Mouse (Mus musculus) embryo, embryonic 11.5 days (tissue): ENCODE data around the gene Plekhg5.

ENCODE experiments used
- DNase-seq: peaks from one replicate; pipeline ENCODE4 v3.0.0-alpha.2; 2012; ENCODE audit warnings: low read depth, low spot score

Plekhg5 gene

DNA sequence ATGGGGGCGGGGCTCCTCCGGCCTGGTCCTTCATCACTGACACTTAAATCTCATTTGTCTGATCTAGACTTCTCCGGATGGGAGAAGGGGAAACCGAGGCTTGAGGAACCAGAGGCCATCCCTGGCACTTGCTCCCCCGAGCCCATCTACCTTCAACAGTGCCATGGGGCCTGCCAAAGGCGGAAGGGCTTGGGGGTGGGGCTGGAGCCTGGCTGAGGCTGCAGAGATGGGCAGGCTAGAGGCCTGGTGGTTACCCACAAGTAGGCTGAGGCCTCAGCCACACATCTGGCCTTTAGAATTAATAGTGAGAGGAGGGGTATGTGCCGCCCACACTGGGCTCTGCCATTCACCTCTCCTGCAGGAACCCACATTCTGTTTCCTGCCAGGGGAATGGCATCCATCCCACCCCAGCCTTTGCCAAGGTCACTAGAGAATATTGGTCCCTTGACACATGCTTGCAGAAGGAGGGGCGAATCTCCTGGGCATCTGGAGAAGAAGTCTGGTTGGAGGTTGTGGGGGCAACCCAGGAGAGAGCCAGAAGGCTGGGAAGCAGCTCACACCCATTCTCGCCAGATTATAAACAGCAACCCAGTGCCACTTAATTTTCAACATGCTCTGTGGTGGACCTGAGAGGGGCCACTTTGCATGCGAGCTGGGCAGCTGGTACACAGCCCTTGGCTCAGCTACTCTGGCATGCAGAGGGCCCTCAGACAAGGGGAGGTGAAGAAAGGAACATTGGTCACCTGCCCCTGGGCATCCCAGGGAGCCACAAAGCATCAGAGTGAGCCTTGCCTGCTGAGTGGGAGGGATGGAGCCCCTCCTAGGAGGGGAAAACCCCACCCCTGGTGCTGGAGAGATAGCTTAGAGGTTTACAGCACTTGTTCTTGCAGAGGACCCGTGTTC, 1.6 kb upstream of the Plekhg5 start:
- no peak for DNase-seq

DNA sequence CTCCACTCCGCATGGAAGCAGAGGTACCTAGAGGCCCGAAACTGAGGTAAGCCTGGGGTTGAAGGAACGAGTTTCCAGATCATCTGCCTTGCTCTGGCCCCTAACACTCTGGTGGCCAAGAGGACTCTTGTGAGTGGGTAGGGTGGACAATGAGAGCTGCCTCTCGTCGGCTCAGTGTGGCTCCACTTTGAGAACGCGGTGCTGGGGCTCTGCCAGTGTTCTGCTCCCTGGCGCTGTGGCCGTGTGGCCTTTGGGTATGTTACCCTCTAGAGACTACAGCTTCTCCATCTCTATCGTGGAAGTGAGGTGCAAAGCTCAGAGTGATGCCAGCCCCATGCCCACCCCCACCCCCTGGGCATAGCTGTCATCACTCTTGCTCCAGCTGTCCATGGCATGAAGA, 357 bp downstream of the Plekhg5 start:
- no peak for DNase-seq

DNA sequence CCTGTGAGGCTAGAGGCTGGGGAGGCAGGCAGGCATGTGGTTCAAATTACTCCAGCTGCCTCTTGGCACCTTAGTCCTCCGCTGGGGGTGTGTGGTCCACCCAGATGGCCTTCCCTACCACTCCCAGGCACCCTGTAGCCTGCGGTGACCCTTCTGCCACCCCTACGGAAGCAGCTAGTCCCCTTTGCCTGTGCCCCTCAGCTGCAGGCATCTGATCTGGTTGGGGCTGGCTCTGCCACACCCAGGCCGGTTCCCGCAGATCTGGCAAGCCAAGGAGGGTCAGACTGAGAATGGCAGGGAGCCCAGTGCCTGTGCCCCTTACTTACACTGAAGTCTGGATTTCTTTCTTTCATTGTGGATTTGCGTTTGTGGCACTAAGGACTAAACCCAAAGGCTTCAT, 1.4 kb downstream of the Plekhg5 start:
- DNase-seq = no peak

DNA sequence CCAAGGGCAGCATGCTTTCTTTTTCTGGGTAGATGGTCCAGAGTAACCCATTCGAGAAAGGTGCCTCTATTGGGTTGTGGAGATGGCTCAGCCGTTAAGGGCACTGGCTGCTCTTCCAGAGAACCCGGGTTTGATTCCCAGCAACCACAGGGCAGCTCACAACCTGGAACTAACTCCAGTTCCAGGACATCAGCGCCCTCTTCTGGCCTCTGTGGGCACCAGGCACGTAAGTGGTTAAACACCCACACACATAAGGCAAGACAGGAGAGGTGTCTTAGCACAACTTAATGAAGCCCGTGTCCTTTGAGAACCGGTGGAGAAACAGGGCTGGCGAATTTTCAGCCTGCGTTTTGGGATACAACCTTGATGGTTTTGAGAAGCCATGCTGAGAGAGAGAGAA, 2.2 kb downstream of the Plekhg5 start:
- DNase-seq = no peak

DNA sequence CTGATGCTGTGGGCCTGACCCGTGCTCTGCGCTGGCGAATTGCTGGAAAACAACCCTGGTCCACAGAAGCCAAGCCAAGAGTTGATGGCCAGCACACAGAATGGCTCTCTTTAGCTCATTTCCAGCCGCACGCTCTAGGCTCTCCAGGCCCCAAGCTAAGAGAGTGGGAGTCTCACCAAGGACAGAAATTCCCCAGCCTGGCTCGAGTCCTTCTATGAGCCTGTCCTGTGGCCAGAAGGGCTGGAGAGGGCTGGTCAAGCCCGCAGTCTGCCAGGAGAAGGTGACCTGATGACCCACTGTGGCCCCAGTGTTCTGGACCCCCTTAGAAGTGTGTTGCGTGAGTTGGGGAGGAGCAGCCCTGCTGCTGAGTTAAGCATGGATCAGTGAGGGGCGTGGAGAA, 4.9 kb downstream of the Plekhg5 start:
- no peak for DNase-seq

DNA sequence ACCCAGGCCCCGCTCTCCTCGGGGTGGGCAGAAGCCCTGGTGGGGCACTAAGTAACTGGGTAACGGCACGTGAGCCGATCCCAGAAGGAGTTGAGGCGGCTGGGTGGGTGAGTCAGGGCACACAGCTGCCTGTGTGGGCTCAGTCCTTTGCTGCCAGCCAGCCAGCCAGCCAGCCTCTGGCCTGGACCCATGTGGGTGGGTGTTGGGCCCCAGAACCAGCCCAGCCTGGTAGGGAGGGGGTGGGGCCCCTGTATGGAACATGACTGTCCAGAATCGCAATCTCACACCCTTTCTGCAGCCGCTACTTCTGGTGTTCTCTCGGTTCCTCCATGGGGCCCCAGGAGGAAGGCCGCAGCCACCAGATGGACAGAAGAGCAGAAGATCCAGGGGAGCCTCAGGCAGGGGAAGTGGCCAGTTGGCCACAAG, 5.8 kb downstream of the Plekhg5 start:
- no peak for DNase-seq

DNA sequence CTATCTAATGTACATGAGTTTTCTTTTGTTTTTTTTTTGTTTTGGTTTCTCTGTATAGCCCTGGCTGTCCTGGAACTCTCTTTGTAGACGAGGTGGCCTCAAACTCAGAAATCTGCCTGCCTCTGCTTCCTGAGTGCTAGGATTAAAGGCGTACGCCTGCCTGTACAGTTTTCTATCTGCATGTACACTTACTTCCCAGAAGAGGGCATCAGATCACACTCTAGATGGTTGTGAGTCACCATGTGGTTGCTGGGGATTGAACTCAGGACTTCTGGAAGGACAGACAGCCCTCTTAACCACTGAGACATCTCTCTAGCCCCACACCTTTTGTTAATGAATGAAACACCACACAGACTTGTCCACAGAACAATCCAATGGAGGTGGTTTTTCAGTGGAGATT, 7.0 kb downstream of the Plekhg5 start:
- DNase-seq = no peak

DNA sequence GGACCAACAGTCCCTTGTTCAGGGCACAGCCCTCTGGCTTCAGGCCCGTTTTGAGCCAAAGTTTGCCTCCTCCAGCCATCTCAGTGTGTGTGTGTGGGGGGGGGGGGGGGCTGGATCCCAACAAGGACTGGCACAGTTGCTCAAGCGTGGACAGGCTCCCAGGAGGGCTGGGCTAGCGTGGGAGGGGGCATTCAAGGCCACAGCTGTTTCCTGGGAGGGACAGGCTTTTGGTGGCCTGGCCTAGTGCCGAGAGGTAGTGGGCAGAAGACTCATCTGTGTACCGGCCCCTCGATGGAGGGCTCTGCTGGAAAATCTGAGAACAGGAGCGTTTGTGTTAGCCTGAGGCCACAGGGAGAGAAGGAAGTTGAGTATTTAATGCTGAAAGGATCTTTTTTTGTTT, 7.6 kb downstream of the Plekhg5 start:
- no peak for DNase-seq

DNA sequence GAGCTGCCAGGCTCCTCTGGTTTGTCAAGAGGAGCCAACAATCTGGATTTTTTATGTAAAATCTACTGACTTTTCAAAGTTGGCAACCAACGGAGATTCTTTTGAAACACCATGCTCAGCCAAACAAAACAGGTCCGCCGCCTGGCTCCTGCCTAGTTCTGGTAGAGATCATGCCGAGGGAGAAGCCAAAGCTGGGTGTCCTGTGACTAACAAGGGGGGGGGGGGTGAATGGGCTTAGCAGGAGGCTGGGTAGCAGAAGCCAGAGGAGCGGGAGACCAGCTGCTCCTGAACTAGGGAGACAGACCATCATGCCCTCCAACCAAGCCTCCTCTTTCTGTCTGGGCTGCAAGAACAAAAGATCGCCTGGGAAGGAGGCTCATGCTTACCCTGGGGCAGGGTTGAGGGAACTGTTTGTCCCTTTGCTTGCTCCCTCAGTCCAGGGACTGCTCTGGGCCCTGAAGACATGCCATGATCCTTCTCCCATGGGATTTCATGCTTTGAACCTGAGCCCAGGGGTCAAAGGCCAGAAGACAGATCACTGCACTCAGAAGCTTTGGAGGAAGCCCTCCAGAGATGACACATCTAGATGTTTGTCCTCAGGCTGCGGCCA, 11.4 kb downstream of the Plekhg5 start:
- DNase-seq = no peak

DNA sequence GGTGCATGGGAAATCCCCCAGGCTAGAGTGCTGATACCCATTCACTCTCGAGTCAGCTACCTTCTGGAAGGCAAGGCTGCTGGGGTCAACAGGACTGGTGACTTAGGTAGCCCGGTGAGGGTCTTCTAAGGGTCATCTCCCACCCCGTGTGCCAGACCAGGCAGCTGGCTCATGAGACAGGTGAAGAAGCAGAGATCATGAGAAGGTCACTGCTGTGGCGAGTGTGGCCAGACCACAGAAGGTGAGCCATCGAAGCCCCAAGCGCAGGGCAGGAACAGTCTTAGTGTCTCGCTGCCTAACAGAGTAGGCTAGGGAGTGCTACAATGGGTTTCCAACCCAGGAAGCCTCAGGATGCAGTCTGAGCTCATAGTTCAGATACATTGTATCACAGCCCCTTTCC, 12.3 kb downstream of the Plekhg5 start:
- DNase-seq = no peak

DNA sequence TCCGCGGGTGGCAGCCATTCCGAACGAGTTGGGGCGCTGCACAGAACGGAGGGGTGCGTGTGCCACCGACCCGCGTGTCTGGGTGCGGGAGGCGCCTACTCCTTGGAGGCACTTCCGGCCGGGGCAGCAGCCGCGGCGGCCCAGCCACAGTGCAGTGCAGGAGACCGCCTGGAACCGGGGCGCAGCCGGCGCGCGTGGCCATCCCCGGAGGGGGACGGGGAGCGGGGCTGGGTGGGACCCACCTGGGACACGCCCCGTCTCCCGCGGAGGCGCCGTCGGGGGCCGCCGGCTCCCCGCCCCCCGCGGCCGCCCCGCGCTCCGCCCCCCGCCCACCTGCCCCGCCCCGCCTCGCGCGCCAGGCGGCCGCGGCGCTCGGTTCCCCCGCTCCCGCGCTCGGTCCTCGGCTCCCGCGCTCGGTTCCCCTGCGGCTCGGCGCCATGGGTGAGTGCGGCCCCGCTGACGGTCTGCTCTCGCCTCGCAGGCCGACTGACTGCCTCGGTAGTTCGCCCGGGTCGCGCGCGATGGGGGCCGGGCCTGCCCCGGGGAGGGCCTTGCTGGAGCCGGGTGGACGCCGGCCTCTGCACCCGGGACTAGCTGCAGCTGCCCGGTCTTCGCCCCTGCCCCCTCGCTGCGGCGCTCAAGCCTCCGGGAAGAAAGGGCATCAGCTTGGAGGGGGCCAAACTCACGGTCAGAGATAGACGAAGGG, 14.4 kb downstream of the Plekhg5 start:
- no peak for DNase-seq

DNA sequence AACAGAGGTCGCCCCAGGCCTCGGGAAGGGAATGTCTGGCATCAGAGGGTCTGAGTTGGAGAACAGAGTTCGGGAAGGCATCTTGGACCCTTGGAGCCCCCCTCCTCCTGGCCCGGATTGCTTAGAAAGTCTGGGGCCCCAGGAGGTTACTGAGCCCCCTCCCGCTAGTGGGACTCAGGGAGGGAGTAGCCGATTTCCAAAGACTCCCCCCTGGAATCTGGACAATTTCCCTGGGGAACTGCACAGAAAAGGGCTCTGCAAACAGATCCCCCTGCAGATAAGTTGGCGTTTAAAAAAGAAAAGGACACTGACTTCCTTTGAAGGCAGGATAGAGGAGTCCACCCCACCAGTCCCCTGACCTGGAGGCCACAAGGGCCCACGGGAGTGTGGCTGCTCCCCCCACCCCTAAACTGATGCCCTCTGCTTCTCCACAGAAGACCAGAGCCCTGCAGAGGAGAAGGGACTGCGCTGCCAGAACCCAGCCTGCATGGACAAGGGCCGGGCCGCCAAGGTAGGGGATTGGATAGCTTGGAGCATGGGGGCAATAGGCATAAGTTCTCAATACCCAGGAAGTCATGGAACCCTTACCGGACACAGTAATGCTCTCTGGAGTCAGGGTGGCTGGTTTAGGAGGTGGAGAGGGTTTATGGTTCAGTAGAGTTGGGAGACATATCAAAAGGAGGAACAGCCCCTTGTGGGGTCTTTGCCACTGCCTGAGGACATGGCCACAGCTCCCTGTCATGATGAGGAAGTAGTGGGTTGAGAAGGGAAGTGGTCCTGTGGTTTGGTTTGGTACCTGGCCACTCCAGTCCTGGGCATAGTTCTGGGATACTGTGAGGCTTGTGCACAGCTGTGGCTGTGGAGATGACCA, 15.1 kb downstream of the Plekhg5 start:
- DNase-seq = no peak

DNA sequence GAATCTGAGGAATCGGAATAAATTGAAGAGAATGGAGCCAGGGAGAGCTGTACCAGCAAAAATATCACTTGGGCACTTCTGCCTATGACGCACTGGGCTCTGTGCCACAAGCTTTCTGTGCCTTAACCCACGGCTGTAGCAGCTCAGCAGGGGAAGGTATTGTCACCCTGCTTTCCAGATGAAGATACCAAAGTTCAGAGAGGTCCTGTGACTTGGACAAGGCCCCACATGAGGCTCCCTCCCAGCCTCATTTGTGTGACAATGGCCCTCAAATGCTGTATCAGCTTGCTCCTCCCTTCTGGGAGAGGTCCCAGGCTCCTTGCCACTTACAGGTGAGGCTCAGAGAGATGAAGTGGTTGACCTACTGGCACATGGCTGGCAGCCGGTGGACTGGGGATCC, 15.8 kb downstream of the Plekhg5 start:
- DNase-seq = no peak

DNA sequence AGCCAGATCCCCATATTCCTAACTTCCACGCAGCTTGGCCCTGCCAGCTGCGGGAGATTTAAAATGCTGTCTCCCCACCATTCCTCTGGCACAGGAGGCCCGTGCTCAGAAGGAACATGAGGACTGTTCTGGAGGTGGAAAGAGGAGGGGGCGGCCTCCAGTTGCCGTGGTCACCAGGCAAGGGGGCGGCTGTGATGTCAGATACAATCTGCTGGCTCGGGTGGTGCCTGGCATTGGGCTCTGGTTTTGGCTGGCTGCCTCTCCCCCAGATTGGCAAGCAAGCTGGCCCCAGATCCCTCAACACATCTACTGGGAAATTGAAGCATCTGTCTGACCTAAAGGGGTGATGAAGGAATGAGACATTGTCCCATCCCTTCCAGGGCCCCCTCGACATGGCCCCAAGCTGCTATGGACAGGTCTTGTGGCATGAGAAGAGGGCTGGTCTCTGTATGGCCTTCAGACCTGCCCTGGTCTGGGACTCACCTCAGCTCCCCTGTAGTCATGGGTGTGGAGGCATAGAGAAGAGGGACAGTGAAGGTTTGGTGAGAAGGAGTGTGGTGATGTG, 16.3 kb downstream of the Plekhg5 start:
- no peak for DNase-seq

DNA sequence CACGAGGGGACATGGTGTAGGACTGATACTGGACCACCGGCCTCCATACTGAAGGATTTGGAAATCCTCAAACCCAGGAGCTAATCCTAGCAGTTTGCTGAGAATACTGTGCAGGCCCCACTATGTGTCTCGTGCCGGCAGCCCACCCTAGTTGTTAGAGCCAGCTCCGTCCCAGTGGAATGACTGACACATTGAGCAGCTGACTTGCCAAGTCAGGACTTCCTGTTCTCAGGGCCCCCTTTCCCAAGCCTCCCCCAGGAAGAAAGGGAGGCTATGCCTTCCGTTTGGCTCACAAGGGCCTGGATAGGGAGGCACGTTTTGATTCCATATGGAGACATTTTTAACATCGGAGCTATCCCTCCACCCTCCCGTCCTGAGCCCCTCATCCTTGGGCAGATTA, 17.9 kb downstream of the Plekhg5 start:
- DNase-seq = no peak

DNA sequence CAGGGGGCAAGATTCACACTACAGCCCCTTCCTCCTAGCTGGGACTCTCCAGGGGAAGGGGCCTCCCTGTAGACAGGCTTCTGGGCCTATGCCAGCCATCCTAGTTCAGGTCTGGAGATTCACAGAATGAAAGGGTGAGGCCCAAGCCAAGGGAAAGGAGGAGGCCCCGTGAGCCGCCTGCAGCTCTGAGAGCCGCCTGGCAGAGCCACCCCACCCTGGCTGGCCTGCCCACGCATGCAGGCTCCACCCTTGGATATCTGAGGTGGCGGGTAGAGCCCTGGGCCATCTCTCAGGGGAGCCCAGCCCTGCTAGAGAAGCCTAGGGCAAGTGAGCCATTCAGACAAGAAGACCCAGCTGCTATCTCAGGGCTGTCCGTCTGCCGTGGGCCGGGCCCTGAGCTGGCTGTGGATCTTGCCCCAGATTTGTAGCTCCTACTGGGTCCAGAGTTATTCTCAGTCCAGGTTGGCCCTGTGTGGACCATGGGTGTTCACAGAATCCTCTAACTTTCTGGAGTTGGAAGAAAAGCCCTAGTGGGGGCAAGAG, 20.5 kb downstream of the Plekhg5 start:
- DNase-seq = no peak

DNA sequence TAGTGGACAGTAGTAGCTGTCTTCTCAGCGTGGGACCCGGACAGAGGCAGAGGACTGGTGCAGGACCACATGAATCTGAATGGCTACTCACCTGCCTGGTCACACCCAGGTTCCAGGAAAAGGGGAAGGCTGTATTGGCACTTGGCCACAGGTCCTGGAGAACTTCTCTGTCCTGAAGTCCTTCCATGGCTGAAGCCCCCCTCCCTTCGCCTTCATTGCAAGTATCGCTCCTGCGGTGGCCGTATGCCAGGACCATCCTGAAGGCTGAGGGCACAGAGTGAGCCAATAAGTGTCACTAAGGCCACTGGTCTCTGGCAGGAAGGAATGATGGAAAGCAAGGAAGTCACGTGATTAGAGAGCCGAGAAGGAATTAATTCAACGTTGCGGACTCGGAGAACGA, 21.9 kb downstream of the Plekhg5 start:
- DNase-seq = no peak

DNA sequence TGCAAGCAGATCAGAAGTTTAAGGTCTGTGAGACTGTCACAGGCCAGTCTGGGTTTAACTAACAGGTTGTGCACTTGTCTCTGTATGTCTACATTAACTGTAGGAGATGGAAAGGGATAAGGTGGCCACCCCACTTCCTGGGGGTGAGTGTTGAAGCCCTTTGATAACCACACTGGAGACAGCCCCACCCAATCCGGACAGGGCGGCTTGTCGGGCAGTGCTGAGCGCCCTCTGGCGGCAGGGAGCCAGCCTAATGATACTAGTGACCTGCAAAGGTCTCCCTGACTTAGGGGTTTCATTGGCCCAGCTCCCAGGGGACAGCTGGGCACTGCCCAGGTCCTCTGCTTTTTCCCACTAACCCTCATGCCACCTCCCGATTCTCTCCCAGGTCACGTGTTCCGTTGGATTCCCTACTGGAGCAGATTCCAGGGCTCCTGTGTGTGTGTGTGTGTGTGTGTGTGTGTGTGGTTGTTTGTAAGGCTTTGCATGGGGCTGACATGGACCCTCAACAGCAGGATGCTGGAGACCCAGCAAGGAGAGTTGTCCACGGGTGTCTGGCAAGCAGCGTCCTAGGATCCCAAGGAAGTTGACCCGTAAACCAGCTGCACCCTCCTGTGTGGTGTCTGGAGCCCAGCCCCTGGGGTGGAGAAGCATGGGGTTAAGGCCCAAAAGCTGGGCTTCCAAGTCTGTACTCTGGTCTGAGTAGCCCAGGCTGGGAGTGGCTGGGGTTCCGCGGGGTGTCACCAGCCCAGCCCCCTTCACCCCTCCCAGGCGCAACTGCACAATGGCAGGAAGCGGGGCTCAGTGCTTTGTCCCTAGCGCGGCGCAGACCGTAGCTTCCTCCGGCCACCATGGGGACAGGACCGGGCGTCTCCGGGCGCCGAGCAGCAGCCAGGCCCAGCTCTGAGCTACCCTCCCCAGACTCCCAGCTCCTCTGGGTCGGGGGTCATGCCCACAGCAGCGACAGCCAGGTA, 23.9 kb downstream of the Plekhg5 start:
- DNase-seq = peak; percentile 45

DNA sequence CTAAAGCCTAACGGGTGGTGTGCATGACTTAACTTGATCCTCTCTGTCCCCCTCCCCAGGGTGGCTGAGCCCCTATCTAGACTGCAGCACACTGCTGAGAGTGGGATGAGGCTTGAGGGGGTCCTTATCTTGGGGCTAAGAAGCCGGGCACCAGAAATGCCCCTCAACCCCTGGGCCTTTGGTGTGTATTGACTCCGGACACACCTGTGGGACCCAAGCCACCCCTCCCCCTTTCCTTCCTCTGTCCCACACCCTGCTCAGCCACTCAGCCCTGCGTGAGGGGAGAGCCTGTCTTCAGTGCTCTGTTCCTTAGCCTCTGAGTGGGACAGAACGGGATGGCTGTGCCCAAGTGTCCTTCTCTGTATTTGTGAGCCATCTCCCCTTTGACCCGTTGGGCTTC, 24.6 kb downstream of the Plekhg5 start:
- no peak for DNase-seq
